Mouse (Mus musculus) small intestine, adult 2 months (tissue): ENCODE measurements around the gene Cryab.

Experiments
- CTCF ChIP-seq: fragments of 200-500 bp; IDR thresholded peaks from 2 replicates; pipeline ENCODE4 v1.5.1; 2012; ENCODE audit warnings: low read depth, mild to moderate bottlenecking, control low read depth, inconsistent platforms, low read length, moderate library complexity, mixed read lengths; ENCODE audit not compliant: insufficient replicate concordance, insufficient read length; ENCODE audit errors: extremely low read depth
- POLR2A ChIP-seq: fragments of 200-500 bp; IDR thresholded peaks from 2 replicates; pipeline ENCODE4 v1.6.1; 2012; ENCODE audit warnings: low read depth, mild to moderate bottlenecking, control low read depth, inconsistent platforms, low read length, moderate library complexity

DNA sequence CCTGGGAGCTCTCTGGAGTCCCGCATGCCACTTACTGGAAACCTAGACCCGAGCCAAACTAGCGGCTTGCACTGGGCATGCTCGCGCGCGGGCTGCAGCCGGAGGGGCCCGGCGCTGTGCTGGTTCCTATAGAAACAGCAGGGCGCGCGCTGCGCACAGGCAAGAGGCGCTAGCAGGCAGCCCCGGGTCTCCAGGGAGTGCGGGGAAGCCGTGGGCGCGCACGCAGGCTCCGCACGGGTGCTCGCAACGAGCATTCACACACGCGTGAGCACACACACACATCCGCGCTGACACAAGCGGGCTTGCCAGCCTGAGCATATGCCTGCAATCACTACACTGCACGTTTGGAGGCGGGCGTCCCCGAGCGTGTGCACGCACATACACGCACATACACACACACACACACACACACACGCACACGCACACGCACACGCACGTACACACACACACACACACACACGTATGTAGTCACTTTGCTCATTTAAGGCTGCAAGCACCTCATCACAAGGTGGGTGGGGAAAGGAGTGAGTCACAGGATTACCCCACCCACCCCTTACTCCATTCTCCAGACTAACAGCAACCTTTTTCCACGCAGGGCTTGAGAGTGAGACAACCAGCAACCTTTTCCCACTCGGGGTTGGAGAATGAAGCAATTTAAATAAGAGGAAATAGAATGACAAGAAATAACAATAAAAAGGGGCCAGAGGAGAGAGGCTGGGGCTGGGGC is 23.0 kb upstream of the Cryab start:
- TF ChIP-seq CTCF (no peak), POLR2A (no peak)
